Comparison of ENCODE assay signal across 28 mouse cellular contexts in the genomic region with DNA sequence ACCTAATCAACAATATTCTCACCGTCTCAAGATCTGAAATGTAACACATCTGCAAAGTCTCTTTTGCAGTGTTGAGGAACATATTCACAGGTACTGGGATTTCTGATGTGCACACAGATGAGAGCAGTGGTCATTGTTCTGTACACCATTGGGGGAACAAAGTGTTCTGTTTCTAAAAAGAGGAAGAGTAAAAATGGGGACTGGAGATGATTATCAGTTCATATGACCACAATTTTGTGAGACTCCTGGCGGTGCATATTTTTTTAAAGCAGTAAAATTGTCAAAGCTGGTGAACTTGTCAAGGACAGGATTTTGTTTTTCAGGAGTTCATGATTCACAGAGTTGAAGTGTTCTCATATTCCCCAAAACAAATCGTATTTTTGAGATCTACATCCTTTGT. TPM values are rescaled to one million over a fixed set of nuclear protein-coding genes. Genes with fewer than 3 reads are reported as not detected.
DNase-seq lines count a peak whose midpoint lies in the region; ATAC-seq and TF ChIP-seq lines count a peak whose summit lies in the region.
"Had no signal": no experiment of that assay in that cellular context is flagged by ENCODE, and none has a peak within 500 bp of the region (broad histone marks: within the 10 kb centered on the region; RNA-seq: fewer than 3 reads in every experiment).

No protein-coding gene starts in this region.

- ATAC-seq in G1E (ENCODE audit: extremely low read depth, insufficient number of reproducible peaks, low FRiP score, poor library complexity, severe bottlenecking) = peak; percentile 60; the same call in 1 of the 2 replicates
- peak; percentile 57 for ATAC-seq in granulocyte monocyte progenitor cell, adult 5-6 weeks (replicated peaks; ENCODE audit: poor library complexity, severe bottlenecking)
- 0 out of 2 replicates have a peak, but pooled peaks have one; percentile 34 for ATAC-seq in megakaryocyte, adult 5-6 weeks (ENCODE audit: poor library complexity, severe bottlenecking)
- ATAC-seq in midbrain, embryonic 16.5 days = no peak
- ATAC-seq: activated CD4-positive, CD25-positive, alpha-beta regulatory T cell, adult 4 months; forebrain, embryonic 16.5 days; hindbrain, embryonic 16.5 days; intestine, embryonic 15.5 days had no signal

- no peaks in the 10 kb centered on the region for H3K9me3 ChIP-seq in G1E (replicated peaks)
- H3K9me3 ChIP-seq in midbrain, embryonic 10.5 days (replicated peaks) = no peaks in the 10 kb centered on the region
- H3K9me3 ChIP-seq in midbrain, embryonic 16.5 days (replicated peaks; ENCODE audit: control insufficient read depth, low read length, poor library complexity, severe bottlenecking) = no peaks in the 10 kb centered on the region
- H3K9me3 ChIP-seq: embryonic facial prominence, embryonic 10.5 days; embryonic facial prominence, embryonic 13.5 days; forebrain, embryonic 12.5 days; heart, embryonic 10.5 days; hindbrain, embryonic 10.5 days; hindbrain, embryonic 13.5 days; intestine, embryonic 15.5 days had no signal

- no peak for TF ChIP-seq CTCF in G1E (IDR thresholded peaks at IDR 0.05; ENCODE audit: low read depth, low read length)

- no peak for DNase-seq in G1E (ENCODE audit: low spot score)
- peak; percentile 73 for DNase-seq in MEL-GATA-1-ER (ENCODE audit: extremely low read depth, low read depth)
- DNase-seq in midbrain, embryonic 10.5 days (ENCODE audit: low spot score) = no peak
- no peak for DNase-seq in kidney, postnatal 10 days
- no peak for DNase-seq in left cerebral cortex, adult 9 months (ENCODE audit: low spot score in 2 of 2)
- DNase-seq: adrenal gland, adult 8-10 months; adrenal gland, postnatal 25 days; cerebellum, adult 2 months; cerebellum, adult 9-11 months; cerebellum, postnatal 25 days; embryo, embryonic 11 days; gastrocnemius, adult 2 months; gastrocnemius, postnatal 14 days; heart, adult 2 months had no signal

- 93% methylated on average over 3 of the region's 3 CpGs for WGBS in midbrain, embryonic 10.5 days
- 88% methylated on average over 3 of the region's 3 CpGs for WGBS in midbrain, embryonic 16.5 days

- H3K4me1 ChIP-seq in G1E (ENCODE audit: insufficient read depth, low read depth, low read length) = peaks cover 85% of the 10 kb centered on the region
- H3K4me1 ChIP-seq in midbrain, embryonic 10.5 days = peaks cover 5% of the 10 kb centered on the region
- no peaks in the 10 kb centered on the region for H3K4me1 ChIP-seq in midbrain, embryonic 16.5 days (ENCODE audit: control insufficient read depth, insufficient read depth, low read length)
- H3K4me1 ChIP-seq: forebrain, embryonic 12.5 days; heart, embryonic 10.5 days; intestine, embryonic 15.5 days had no signal

- H3K9ac ChIP-seq in midbrain, embryonic 16.5 days (ENCODE audit: low read depth, low read length) = no peak overlapping the region
- H3K9ac ChIP-seq: embryonic facial prominence, embryonic 13.5 days; forebrain, embryonic 12.5 days; hindbrain, embryonic 13.5 days; intestine, embryonic 15.5 days had no signal

- no peaks in the 10 kb centered on the region for H3K27me3 ChIP-seq in G1E (ENCODE audit: insufficient read depth, low read length)
- H3K27me3 ChIP-seq in midbrain, embryonic 10.5 days (ENCODE audit: low read depth, poor library complexity, severe bottlenecking) = peaks cover 85% of the 10 kb centered on the region
- no peaks in the 10 kb centered on the region for H3K27me3 ChIP-seq in midbrain, embryonic 16.5 days (ENCODE audit: control insufficient read depth, insufficient read depth, low read depth, low read length)
- H3K27me3 ChIP-seq: hindbrain, embryonic 13.5 days; intestine, embryonic 15.5 days had no signal

- no peak overlapping the region for H3K27ac ChIP-seq in midbrain, embryonic 10.5 days (replicated peaks)
- H3K27ac ChIP-seq in midbrain, embryonic 16.5 days (ENCODE audit: low read length) = no peak overlapping the region
- H3K27ac ChIP-seq: embryonic facial prominence, embryonic 10.5 days; embryonic facial prominence, embryonic 13.5 days; forebrain, embryonic 12.5 days; gastrocnemius, adult 2 months; heart, adult 2 months; heart, embryonic 10.5 days; hindbrain, embryonic 10.5 days; hindbrain, embryonic 13.5 days; intestine, embryonic 15.5 days had no signal

- H3K36me3 ChIP-seq in G1E (replicated peaks) = peaks cover 12% of the 10 kb centered on the region
- no peaks in the 10 kb centered on the region for H3K36me3 ChIP-seq in midbrain, embryonic 10.5 days
- no peaks in the 10 kb centered on the region for H3K36me3 ChIP-seq in midbrain, embryonic 16.5 days (ENCODE audit: control insufficient read depth, insufficient read depth, low read length)
- H3K36me3 ChIP-seq: embryonic facial prominence, embryonic 10.5 days; embryonic facial prominence, embryonic 13.5 days; forebrain, embryonic 12.5 days; heart, embryonic 10.5 days; hindbrain, embryonic 10.5 days; hindbrain, embryonic 13.5 days; intestine, embryonic 15.5 days had no signal

- no peak overlapping the region for H3K4me3 ChIP-seq in G1E (ENCODE audit: low read depth, low read length)
- H3K4me3 ChIP-seq in midbrain, embryonic 10.5 days = no peak overlapping the region
- no peak overlapping the region for H3K4me3 ChIP-seq in midbrain, embryonic 16.5 days (ENCODE audit: low read depth, low read length)
- H3K4me3 ChIP-seq: embryonic facial prominence, embryonic 10.5 days; embryonic facial prominence, embryonic 13.5 days; erythroblast, embryonic 14.5 days; forebrain, embryonic 12.5 days; gastrocnemius, adult 2 months; heart, adult 2 months; heart, embryonic 10.5 days; hindbrain, embryonic 10.5 days; hindbrain, embryonic 13.5 days; intestine, embryonic 15.5 days had no signal

- no peak overlapping the region for H3K4me2 ChIP-seq in midbrain, embryonic 16.5 days (ENCODE audit: low read length)
- H3K4me2 ChIP-seq: embryonic facial prominence, embryonic 13.5 days; forebrain, embryonic 12.5 days; hindbrain, embryonic 13.5 days; intestine, embryonic 15.5 days had no signal

RNA-seq across cellular contexts. Expression of a gene that starts 18.2 kb away (rescaled TPM):
- total RNA-seq in G1E (2014; fragmentation: Nextera tagmentation) (231 and 267 TPM in 2 replicates), G1E (2017) (194 and 242 TPM in 2 replicates)
- polyA plus RNA-seq in G1E (2012) = 13.3 and 13.6 TPM in 2 replicates
- total RNA-seq in granulocyte monocyte progenitor cell, adult 5-6 weeks (2014; fragmentation: Nextera tagmentation) = 69.4 and 70.6 TPM in 2 replicates
- total RNA-seq in granulocyte monocyte progenitor cell, adult 5-6 weeks (2017) = 92.0 and 99.7 TPM in 2 replicates
- total RNA-seq in megakaryocyte, adult 5-6 weeks (2015) = 154 TPM in 2 replicates
- 191 and 195 TPM in 2 replicates for total RNA-seq in megakaryocyte, adult 5-6 weeks (2017)
- 21.1 and 26.9 TPM in 2 replicates for polyA plus RNA-seq in midbrain, embryonic 10.5 days (2016; fragmentation: Nextera tagmentation; extraction: Ambion mirVana)
- 46.3 and 49.3 TPM in 2 replicates for polyA plus RNA-seq in midbrain, embryonic 16.5 days (2015; fragmentation: Nextera tagmentation; extraction: Ambion mirVana)
